Mouse (Mus musculus): ENCODE measurements around the gene Abr.

GRCm38 (mm10) chr11:76570741-76571612 lies 51.1 kb downstream of the Abr start:
- TF ChIP-seq CTCF (IDR thresholded peaks at IDR 0.05; ENCODE audit: borderline replicate concordance, insufficient read depth, low read depth, low read length) (no peak), POLR2A (IDR thresholded peaks at IDR 0.05; ENCODE audit: borderline replicate concordance, insufficient read depth, low read length) (no peak)

All from cerebellum, adult 2 months (tissue).